Mouse (Mus musculus): Measurements from ENCODE around the gene Rapgef1.
"Not testable (repeated sequence)": the region's sequence is repeated elsewhere in the genome, so short reads cannot be mapped to it uniquely, and the experiment has no call there.

- TF ChIP-seq POLR2A (IDR thresholded peaks at IDR 0.05; ENCODE audit: control insufficient read depth, extremely low read depth, insufficient read depth, low read length, poor library complexity); CTCF (IDR thresholded peaks at IDR 0.05; ENCODE audit: borderline replicate concordance, control insufficient read depth, extremely low read depth, insufficient read depth, low read length, poor library complexity): not testable (repeated sequence)
These were observed 161.7 kb downstream of the Rapgef1 start for GRCm38 (mm10) chr2:29781256-29781655.

Measured in thymus, adult 2 months (tissue).